Comparison of ENCODE assay signal across 9 mouse cellular contexts in genomic region chr2:35692272-35692900, GRCm38 (mm10).
DNase-seq lines count a peak whose midpoint lies in the region; ATAC-seq and TF ChIP-seq lines count a peak whose summit lies in the region.
"Had no signal": no experiment of that assay in that cellular context is flagged by ENCODE, and none has a peak within 500 bp of the region (broad histone marks: within the 10 kb centered on the region; RNA-seq: fewer than 3 reads in every experiment).

No protein-coding gene starts in this region.

- peaks cover 100% of the 10 kb centered on the region for H3K4me1 ChIP-seq in heart, embryonic 12.5 days (replicated peaks)
- peaks cover 99% of the 10 kb centered on the region for H3K4me1 ChIP-seq in embryonic facial prominence, embryonic 13.5 days
- peaks cover 99% of the 10 kb centered on the region for H3K4me1 ChIP-seq in kidney, embryonic 15.5 days
- peaks cover 71% of the 10 kb centered on the region for H3K4me1 ChIP-seq in lung, embryonic 14.5 days (ENCODE audit: insufficient read depth)

- H3K9me3 ChIP-seq in heart, embryonic 12.5 days (replicated peaks), result no peaks in the 10 kb centered on the region
- no peaks in the 10 kb centered on the region for H3K9me3 ChIP-seq in embryonic facial prominence, embryonic 13.5 days
- H3K9me3 ChIP-seq in kidney, embryonic 15.5 days (replicated peaks), result no peaks in the 10 kb centered on the region
- H3K9me3 ChIP-seq in lung, embryonic 14.5 days (ENCODE audit: low read depth, low read length), result no peaks in the 10 kb centered on the region
- H3K9me3 ChIP-seq: hindbrain, embryonic 12.5 days had no signal

- no peak for TF ChIP-seq CTCF in lung, embryonic 14.5 days (IDR thresholded peaks at IDR 0.05; ENCODE audit: low read depth)

- peak; percentile 9; the same call in 1 of the 2 replicates for ATAC-seq in heart, embryonic 12.5 days (ENCODE audit: insufficient number of reproducible peaks, low FRiP score)
- ATAC-seq in embryonic facial prominence, embryonic 13.5 days (ENCODE audit: insufficient number of reproducible peaks, insufficient read depth, low FRiP score, low TSS enrichment, low read depth), result no peak; the same call in 1 of the 2 replicates
- no peak for ATAC-seq in kidney, embryonic 15.5 days (replicated peaks; ENCODE audit: low FRiP score)
- ATAC-seq in lung, embryonic 14.5 days (ENCODE audit: insufficient read depth), result no peak
- no peak for ATAC-seq in inflammation-experienced regulatory T-cells, adult 6 months

- 64% methylated on average over 11 of the region's 11 CpGs for WGBS in heart, embryonic 12.5 days
- 88% methylated on average over 11 of the region's 11 CpGs for WGBS in embryonic facial prominence, embryonic 13.5 days
- WGBS in kidney, embryonic 15.5 days, result 77% methylated on average over 11 of the region's 11 CpGs
- 71% methylated on average over 11 of the region's 11 CpGs for WGBS in lung, embryonic 14.5 days

- no peak for DNase-seq in heart, adult 18-20 months
- DNase-seq in lung, embryonic 14.5 days, result no peak
- no peak for DNase-seq in testis, postnatal 10 days (ENCODE audit: low spot score)
- DNase-seq in right cerebral cortex, postnatal 25 days, result no peak

- peak overlapping the region; percentile 92 for H3K27ac ChIP-seq in heart, embryonic 12.5 days (ENCODE audit: poor library complexity, severe bottlenecking)
- peak overlapping the region; percentile 79; the same call in 1 of the 2 replicates for H3K27ac ChIP-seq in embryonic facial prominence, embryonic 13.5 days
- H3K27ac ChIP-seq in kidney, embryonic 15.5 days, result peak overlapping the region; percentile 84
- peak overlapping the region; percentile 93 for H3K27ac ChIP-seq in lung, embryonic 14.5 days (ENCODE audit: low read depth)

- H3K36me3 ChIP-seq in heart, embryonic 12.5 days, result no peaks in the 10 kb centered on the region
- peaks cover 4% of the 10 kb centered on the region; the same call in 1 of the 2 replicates for H3K36me3 ChIP-seq in embryonic facial prominence, embryonic 13.5 days
- H3K36me3 ChIP-seq in kidney, embryonic 15.5 days, result no peaks in the 10 kb centered on the region
- H3K36me3 ChIP-seq in lung, embryonic 14.5 days (ENCODE audit: insufficient read depth), result no peaks in the 10 kb centered on the region
- H3K36me3 ChIP-seq: hindbrain, embryonic 12.5 days had no signal

- no peaks in the 10 kb centered on the region for H3K27me3 ChIP-seq in heart, embryonic 12.5 days (replicated peaks)
- H3K27me3 ChIP-seq in embryonic facial prominence, embryonic 13.5 days, result no peaks in the 10 kb centered on the region
- H3K27me3 ChIP-seq in kidney, embryonic 15.5 days, result no peaks in the 10 kb centered on the region
- H3K27me3 ChIP-seq in lung, embryonic 14.5 days (ENCODE audit: insufficient read depth, low read length), result no peaks in the 10 kb centered on the region
- H3K27me3 ChIP-seq: hindbrain, embryonic 12.5 days had no signal

- peak overlapping the region; percentile 71 for H3K9ac ChIP-seq in heart, embryonic 12.5 days
- H3K9ac ChIP-seq in embryonic facial prominence, embryonic 13.5 days, result 0 out of 2 replicates have a peak overlapping the region, but pooled peaks have one; percentile 36
- H3K9ac ChIP-seq in kidney, embryonic 15.5 days, result 0 out of 2 replicates have a peak overlapping the region, but pooled peaks have one; percentile 16
- 0 out of 2 replicates have a peak overlapping the region, but pooled peaks have one; percentile 30 for H3K9ac ChIP-seq in lung, embryonic 14.5 days
- H3K9ac ChIP-seq: hindbrain, embryonic 12.5 days had no signal

- H3K4me2 ChIP-seq in heart, embryonic 12.5 days, result peak overlapping the region; percentile 70
- H3K4me2 ChIP-seq in embryonic facial prominence, embryonic 13.5 days, result no peak overlapping the region; the same call in 1 of the 2 replicates
- peak overlapping the region; percentile 47 for H3K4me2 ChIP-seq in kidney, embryonic 15.5 days
- H3K4me2 ChIP-seq in lung, embryonic 14.5 days, result peak overlapping the region; percentile 47
- H3K4me2 ChIP-seq: hindbrain, embryonic 12.5 days had no signal

- H3K4me3 ChIP-seq in heart, embryonic 12.5 days, result peak overlapping the region; percentile 34
- H3K4me3 ChIP-seq in embryonic facial prominence, embryonic 13.5 days, result no peak overlapping the region
- no peak overlapping the region; the same call in 1 of the 2 replicates for H3K4me3 ChIP-seq in kidney, embryonic 15.5 days (replicated peaks)
- peak overlapping the region; percentile 23 for H3K4me3 ChIP-seq in lung, embryonic 14.5 days (ENCODE audit: low read depth, low read length)
- H3K4me3 ChIP-seq: hindbrain, embryonic 12.5 days had no signal

Comparison
In these comparisons a context has a peak if more than half of its experiments do, and no peak if none do; other contexts are left out.
1. H3K4me3 ChIP-seq: peak in heart, embryonic 12.5 days (single experiment) and lung, embryonic 14.5 days (single experiment); none in embryonic facial prominence, embryonic 13.5 days (single experiment) and kidney, embryonic 15.5 days (single experiment).
2. H3K9ac ChIP-seq: peak in every context shown above with its lines; median percentile 71 in heart, embryonic 12.5 days; 36 in embryonic facial prominence, embryonic 13.5 days; 30 in lung, embryonic 14.5 days; 16 in kidney, embryonic 15.5 days.
3. Peak in every context shown above with its lines, with median percentiles within 50 percentile points of each other: H3K27ac ChIP-seq.